Mouse (Mus musculus): ENCODE data around the gene Gls2.

- TF ChIP-seq POLR2A (IDR thresholded peaks at IDR 0.05; ENCODE audit: borderline replicate concordance, extremely low read depth, low read depth, low read length) (no peak), CTCF (IDR thresholded peaks at IDR 0.05; ENCODE audit: insufficient read depth, low read length) (no peak)
Measured at GRCm38 (mm10) chr10:128175996-128176755, 18.1 kb upstream of the Gls2 start.

Measured in lung, adult 2 months (tissue).